Mouse (Mus musculus): ENCODE results near the gene Sorcs2.

The Sorcs2 gene

DNA sequence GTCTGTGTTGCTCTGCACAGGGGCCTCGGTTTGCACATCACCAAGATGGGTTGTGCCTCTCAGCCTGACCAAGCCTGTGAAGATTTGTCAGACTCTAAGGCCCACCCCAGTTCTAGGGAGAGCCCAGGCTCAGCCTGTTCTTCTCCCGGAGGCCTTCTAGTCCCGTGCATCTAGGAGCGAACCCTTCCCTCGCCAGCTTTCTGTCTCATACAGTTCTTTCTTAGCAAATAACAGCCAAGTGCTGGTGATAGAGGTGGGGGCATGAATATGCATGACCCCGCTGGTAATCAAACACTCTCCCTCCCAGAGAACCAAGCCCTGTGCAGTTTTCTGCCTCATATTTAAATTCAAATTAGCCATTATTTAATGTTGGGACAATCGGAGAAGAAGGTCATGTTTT is 282.4 kb downstream of the Sorcs2 start:
- DNase-seq: no peak

DNA sequence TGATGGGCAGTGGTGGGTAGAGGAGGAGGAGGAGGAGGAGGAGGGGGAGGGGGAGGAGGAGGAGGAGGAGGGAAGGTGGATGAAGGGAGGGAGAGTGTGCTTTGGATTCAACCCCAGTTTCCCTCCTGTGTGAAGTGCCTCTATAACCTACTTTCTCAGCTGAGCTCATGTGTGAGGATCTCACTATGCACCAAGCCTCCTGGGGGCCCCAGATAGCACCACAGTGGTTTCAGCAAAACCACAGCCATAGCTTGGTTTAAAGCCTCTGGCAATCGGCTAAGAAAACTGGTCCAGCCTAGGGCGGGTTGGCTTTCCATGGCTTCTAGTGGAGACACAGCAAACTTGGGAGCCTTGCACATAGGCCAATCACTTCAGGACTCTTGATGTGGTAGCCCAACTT is 284.2 kb downstream of the Sorcs2 start:
- DNase-seq: no peak

DNA sequence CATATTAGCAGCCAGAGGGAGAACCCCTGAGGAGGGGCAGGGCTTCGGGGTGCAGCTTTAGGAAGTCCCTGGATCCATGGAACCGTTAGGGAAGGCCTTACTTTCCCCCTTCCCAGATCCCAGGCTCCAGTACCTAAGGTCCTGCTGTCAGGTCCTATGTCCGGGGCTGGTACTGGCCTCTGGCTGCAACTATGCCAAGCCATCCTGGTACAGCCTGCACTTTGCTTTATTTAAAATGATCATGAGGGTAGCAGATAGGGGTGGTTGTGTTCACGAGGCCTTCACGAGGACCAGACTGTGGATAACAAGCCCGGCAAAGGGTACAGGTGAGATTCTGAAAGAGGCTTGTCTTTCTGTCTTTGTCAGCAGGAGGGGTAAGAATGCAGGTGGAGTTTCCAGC is 285.2 kb downstream of the Sorcs2 start:
- DNase-seq: no peak

DNA sequence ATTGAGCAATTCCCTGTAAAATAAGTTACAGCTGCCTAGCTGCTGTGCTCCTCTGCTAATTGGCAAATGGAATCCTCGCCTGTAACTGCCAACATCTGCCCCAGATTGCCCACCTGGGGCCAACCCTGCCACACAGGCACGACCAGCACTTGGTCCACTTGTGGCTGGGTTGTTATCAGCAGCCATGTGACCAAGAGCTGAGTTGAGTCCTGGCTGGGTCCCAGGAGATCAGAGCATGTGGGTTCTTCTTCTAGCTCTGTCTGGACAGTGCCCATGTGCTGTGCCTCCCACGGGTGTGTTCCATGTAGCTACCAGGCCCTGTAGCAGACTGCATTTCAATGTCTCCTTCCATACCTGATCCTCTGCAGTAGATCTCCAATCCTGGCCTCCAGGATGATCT is 286.4 kb downstream of the Sorcs2 start:
- DNase-seq: no peak

DNA sequence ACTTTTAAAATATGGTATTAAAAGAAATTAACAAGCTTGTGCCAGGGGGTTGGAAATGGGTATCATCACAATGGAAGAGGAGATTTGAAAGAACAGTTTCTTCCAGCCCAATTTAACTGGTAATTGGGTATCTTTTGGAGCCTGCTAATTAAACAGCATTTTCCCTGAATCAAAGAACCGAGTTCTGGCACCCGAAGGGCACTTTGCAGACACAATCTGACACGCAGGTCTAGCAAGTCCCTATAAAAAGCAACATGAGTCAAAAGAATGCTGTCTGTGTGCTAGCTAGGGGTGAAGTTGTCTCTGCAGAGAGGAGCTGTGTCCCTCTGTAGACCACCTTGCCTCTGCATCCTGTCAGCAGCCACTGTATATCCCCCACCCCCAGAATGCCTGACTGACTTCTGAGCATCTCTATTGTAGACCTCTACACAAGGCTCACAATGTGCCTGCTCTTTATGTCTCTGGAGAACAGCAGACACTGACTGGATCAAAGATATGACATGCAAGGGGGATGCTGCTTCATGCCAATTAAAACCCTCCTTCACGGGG is 289.5 kb downstream of the Sorcs2 start:
- no peak for DNase-seq

DNA sequence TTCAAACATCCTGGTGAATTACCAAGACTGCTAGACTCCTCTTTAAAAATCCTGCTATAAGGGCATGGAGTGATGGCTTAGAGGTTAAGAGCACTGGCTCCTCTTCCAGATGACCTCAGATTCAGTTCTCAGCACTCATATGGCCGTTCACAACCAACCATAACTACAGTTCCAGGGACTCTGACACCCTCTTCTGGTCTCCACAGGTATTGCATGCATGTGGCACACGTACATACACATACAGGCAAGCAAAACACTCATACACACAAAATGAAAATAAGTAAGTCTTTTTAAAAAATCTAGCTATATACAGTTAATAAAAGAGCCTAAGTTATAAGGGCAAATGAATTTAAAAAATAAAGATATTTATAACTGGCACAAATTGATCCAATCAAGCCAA is 294.5 kb downstream of the Sorcs2 start:
- DNase-seq: no peak

DNA sequence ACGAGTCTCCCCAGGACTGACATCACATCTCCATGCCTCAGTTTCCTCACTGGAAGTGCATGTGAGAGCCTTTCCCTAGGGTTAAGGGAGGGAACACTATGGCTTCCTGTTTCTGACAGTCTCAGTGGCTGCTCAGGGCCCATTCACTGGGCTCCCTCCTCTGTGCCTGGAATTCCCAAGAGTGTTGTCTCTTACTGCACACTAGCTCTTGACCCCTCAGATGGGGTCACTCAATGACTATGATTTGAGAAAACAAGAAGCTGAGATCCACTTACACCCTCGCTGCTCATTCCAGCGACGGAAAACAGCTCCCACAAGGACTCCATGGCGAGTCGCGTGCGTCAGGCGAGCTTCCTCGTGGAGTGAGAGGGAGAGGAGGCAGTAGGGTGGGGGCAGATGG is 296.8 kb downstream of the Sorcs2 start:
- DNase-seq: peak; percentile 38 to 49

DNA sequence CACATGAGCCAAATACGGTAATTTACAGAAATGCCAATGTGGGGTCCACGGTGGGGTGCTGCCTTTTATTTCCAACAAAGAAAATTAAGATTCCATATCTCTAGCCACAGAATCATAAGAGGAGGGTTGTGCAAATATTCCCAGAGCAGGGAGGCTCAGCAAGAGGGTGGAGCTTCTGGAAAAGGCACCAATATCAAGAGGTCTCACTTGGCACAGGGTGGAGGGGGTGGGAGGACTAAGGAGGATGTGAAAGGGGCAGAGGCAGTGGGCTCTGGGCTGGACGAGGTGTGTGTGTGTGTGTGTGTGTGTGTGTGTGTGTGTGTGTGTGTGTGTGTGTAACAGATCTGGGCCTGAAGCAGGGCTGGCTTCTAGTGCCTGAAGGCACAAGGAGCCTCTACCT is 297.5 kb downstream of the Sorcs2 start:
- no peak for DNase-seq

DNA sequence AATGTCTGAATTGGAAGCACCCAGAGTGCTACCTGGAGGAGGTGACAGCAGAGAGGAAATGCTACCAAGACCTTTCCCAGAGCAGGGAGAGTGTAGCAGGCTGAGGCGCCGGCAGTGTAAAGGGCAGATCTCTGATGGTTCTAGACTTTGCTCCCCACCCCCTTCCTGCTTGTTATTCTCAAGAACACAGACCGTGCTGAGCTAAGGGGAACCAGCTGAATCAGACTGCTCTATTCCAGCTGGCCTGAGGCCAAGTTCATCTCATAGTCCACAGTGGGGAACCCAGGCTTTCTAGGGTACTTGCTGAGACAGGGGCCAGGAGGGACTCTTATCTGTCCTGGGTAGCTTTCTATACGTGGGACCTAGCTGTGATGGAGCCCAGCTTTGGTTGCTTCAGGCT is 298.3 kb downstream of the Sorcs2 start:
- peak; percentile 20 to 50 for DNase-seq

DNA sequence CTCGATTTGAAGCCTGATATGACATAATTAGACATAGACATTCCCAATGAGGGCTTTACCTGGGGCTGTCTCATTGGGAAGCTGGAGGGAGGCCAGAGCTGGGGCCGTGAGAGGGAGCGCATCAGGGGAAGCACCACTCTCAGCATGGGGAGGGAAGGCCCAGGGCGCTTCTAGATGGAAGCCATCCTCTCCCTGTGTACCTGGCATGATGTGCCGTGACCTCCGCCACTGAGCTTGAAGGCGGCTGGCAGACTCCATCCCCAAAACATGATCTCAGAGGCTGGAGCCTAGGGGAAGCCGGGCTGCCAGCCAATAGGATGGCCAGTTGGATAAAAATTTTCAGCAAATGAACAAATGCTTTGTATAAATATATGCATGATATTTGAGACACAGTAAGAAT is 301.9 kb downstream of the Sorcs2 start:
- DNase-seq: no peak

DNA sequence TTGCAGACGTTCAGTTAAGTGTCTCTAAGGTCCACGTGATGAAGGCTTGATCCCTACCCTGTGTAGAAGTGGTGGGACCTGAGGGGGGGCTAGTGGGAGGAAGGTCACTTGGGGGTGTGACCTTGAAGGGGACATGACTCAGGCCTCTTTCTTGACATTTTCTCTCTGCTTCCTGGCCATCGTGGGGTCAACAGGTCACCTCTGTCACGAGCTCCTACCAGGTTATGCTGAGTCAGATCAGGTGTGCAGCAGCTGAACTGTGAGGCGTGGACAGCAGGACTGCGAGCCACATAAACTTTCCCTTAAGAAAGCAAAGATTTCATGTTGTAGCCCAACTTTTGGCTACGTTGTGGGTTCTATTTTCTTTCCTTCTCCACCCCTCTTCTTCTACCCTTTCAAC is 307.9 kb downstream of the Sorcs2 start:
- no peak for DNase-seq

DNA sequence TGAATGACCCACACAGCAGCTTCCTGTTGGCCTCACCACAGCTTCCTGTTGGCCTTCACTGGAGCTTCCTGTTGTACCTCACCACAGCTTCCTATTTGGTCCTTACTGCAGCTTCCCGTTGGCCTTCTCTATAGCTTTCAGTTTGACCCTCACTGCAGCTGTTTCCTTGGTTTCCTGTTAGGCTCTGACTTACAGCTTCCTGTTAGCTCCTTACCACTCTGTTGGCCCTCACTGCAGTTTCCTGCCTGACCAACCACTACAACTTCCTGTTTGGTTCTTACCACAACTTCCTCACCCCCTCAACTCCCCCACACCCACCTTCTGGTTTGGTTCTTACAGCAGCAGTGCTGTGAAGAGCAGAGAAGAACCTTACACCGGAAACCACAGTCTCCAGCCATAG is 308.7 kb downstream of the Sorcs2 start:
- peak in 1 of 2 experiments; percentile 32 for DNase-seq

DNA sequence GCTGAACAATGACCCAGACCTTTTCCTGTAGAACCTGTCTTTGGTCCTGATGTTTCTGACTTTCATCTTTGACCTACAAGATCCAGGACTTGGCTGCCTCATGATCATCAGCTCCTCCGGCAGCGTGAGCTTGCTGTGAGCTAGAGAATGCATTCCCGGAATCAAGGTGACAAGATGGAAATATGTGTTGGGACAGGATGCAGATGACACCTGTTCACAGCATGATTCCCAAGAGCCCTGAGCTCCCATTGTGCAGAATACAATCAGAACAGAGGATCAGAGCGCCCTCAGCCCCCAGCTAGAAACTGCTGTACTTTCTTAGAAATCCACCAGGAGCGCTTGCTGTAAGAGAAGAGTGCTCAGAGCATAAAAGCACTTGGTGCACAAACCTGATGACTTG is 311.0 kb downstream of the Sorcs2 start:
- DNase-seq: no peak

DNA sequence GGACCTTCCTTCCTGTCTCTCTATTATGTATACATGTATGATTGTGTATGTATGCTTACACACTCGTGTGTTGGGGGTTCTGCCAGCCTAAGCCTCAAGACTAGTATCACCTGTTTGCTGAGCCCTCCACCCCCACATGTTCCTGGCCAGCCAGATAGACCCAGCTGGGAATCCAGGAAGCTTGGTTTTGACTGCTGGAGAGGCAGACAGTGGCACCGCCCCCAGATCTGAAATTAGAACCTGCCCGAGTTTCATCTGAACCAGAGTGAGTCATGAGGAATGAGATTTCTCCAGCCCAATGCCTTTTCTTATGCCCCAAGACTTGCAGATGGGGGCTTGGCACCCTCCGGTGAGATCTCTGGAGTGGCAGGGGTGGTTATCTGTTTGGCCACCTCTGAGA is 312.3 kb downstream of the Sorcs2 start:
- no peak for DNase-seq

DNA sequence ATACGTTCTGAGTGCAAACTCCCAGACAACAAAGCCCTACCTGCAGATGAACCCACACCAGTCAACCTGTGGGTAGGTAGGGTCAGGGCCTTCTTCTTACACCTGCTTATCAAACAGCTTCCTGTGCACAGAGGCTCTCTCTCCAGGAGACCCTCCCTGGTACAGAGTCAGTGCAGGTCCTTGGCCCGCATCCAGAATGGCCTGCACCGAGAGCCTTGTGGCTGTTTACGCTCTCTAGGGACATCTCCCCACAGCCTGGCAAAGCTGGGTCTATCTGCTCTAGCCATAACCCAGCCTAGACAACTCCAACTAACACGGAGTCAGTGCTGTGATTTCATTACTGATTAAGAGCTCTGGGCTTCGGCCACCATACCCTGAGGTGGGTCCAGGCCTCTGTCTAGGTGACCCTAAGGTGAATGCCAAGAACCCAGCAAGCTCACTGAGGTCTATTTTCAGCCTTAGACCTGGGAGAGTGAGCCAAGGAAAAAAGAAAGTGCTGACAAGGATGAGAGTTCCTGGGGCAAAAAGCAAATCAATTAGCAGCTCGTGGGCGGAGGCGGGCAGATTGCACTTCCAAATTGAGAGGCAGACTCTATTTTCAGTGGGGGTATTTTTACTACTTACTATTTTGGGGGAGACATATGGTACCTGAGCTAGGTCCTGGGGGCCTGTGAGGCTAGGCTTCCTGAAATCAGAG is 313.9 kb downstream of the Sorcs2 start:
- no peak for DNase-seq

DNA sequence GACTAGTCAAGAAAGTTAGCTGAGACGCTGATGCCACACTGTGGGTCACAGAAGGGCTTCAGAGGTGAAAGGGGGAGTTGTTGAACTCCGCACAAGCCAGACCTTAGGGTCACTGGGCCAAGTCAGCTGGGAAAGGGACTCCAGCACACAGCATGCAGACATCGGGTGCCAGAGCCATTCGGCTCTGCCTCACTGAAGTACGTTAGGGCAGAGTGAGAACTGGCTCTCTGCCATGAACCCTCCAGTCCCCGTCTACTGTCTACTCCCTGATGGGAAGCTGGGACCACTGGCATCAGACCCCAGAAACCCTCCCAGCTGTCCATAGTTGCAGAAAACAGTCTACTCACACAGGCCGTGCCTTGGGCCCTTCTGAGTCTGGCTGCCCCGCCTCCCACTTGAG is 316.9 kb downstream of the Sorcs2 start:
- no peak for DNase-seq

DNA sequence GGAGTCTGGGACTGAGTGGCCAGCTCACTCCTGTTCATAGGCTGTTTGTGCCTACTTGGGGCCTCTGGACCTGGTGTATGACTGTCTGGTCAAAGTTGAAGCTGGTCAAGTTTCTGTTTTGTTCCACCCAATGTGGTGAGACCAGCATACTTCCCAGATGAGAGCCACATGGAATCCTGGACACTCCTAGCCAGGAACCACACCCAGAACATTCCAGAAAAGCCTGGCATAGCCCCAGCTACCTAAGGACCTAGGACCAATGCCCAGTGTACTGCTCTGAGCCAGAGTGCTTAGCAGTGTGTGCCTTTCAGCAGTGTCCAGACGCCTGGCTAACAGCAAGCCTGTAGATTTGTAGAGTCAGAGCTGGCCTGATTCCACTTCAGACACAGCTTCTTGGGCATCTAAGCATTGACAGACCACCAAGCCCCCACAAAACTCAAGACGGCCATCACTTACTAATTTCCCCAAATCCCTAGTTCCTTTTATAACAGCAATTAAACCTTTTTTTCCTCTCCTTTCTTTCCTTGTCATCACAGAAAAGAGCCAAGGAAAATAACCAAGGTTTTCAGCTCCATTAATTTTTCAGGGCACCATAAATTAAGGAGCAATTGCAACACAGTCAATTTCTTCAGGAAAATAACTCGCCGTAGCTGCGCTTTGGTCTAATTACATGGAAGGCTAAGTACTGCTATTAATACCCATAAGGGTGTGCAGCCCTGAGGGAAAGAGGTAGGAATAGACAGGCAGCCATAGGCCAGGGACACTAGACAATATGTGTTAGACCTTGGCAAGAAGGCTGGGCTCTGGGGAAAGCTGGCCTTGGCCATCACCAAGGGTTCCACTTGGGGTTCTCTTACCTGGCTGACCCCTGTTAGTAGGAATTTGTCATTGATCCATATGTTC is 322.5 kb downstream of the Sorcs2 start:
- peak; percentile 24 to 45 for DNase-seq

DNA sequence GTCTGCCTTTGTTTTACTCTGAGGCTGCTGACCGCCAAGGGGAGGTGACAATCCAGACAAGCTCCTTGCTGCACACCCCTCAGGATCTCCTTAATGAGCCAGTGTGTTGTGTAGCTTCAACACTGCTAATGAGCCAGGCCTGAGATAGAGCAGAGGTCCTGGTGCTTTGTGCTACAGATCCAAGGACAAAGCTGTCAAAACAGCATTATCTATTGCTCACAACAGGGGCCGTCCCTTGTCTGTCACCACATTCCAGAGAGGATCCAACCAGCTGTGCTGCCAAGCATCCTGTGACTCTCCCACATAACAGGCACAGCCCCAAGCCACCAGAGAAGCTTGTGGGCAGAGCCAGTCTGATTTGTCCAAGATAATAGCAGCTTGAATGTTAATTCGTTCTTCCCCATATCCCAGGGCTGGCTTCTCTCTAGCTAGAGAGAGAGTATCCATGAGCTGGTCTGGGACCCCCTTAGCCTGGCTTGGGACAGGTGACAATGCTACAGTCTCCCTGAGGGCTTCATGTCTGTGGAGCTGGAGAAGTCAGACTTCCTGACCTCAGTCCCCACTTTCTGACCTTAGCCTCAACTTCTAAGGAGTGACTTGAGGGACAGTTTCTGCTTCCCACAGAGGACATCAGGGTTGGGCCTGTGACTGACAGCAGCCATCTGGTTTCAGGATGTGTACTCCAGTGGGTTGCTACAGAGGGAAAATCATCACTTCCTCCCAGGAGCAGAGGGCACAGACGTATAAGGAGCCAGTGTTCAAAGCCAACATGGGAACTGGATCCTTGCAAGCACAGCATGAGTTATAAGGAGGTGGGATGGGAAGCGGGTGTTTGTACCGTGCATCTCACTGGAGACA is 328.2 kb downstream of the Sorcs2 start:
- peak; percentile 25 to 55 for DNase-seq

DNA sequence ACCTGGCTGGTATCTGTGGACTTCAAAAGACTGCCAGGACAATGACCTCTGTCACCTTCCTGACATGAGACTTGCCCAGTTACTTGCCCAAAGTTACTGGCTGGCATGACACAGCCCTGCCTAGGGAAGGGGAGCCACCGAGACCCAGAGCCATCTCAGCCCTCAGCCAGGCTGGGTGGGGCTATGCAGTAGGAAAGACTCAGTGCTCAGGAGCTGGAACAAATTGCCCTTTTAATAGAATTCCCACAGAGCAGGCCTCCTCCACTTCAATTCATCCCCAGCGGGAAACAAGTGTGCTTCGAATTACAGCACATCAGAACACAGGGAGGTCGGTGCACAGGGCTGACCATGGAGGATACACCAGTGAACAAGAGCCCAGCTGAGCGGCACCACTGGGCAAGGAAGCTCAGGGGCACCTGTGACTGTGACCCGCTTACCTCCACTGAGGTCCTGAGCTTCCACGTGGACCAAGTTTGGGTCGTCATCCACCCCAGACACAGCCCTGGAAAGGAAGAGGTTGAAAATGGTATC is 330.2 kb downstream of the Sorcs2 start:
- peak in 1 of 2 experiments; percentile 46 for DNase-seq

DNA sequence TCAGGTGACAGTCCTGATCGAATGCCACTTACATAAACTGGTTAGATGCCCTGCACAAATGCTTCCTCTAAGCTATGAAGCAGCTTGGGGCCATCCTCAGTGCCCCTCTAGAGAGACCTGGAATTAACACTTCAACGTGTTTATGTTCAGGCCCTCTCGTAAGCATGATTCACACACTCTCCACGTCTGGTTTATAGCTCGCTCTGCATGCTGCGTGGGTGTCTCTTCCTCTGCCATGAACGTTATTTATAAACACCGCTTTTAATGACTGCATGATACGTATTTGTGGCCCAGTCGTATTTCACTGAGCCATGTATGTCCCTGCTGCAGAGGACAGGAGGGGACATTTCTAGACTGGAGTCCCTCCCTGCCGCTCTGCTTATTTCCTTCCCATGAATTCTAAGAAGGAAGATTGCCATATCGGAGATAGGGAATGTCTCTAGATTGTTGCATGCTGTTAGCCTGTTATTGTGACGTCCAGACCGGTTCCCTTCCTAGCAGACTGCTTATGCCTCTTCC is 340.1 kb downstream of the Sorcs2 start:
- DNase-seq: no peak

DNA sequence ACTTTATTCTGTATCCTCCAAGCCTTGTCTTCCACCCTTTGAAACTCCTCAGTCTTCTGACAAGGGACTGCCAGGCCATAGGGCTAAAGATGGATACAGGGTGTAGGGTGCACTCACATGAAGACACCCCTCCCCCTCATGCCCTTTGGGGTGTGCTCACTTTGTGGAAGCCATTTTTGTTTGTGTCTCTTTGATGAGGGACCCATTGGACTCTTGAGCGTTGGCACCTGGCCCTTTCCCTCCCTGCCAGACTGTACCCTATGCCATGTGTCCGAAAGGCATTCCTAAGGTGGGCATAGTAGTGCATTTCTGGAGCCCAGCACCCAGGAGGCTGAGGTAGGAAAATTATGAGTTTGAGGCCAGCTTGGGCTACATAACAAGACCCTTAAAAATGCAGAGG is 341.0 kb downstream of the Sorcs2 start:
- no peak for DNase-seq

DNA sequence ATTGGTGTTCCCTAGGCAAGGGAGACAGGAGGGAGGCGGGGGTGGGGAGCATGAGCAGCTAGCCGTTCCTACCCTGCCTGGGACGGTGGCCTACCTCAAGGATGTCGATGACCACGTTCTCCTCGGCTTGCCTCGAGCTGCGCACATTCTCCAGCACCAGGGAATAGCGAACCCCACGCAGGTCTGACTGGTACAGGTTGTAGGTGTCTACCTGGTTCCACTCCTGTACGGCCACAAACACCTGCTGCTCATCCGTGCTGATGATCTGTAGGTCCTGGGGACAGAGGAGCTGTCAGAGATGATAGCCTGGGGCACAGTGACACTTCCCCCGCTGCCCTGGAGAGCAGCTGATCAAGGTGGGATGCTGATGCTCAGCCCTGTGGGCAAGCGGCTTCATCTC is 342.1 kb downstream of the Sorcs2 start:
- DNase-seq: no peak

DNA sequence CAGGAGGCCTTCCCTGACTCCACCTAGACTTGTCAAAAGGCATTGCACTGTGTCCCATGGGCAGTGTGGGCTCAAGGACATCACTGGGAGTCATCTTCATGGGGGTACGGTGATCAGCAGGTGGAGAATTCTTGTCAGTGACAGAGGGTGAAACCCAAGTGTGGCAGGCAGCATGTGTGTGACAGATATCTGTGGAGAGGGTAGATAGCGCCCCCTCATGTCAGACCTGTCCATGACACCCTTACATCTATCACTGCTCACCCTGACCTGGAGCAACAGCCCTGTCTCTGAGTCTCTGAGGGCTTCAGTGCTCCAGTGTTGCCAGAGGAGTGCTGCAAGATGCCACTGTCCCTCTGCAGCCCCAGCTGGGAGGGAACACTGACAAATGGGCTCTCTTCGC is 343.4 kb downstream of the Sorcs2 start:
- no peak for DNase-seq

Data from kidney, postnatal 4 days (tissue).